Mouse (Mus musculus) gastrocnemius, adult 2 months (tissue): Measurements from ENCODE around the gene Avpr1b. TPM values are rescaled to one million over a fixed set of nuclear protein-coding genes. Genes with fewer than 3 reads are reported as not detected.

Experiments used
- DNase-seq: peaks from one replicate; pipeline ENCODE4 v3.0.0; 2022
- H3K27ac ChIP-seq: fragments of 200-600 bp; 2 replicates; pipeline ENCODE4 v1.8.1; 2022; ENCODE audit warnings: mild to moderate bottlenecking
- H3K4me3 ChIP-seq: fragments of 200-600 bp; 2 replicates; pipeline ENCODE4 v1.8.1; 2022; ENCODE audit warnings: mild to moderate bottlenecking, moderate library complexity
- CTCF ChIP-seq: fragments of 200-600 bp; IDR thresholded peaks from 2 replicates; pipeline ENCODE4 v1.8.1; 2022; ENCODE audit warnings: antibody characterized with exemption, mild to moderate bottlenecking, moderate library complexity
- intact Hi-C: fragments of 180-260 bp; cut with DNase I; formaldehyde crosslinking; loops from one replicate; pipeline ENCODE4 v1.15.1; 2025
- total RNA-seq, 2 experiments: library from RNA; stranded (reverse); gene quantifications; 2 replicates each; pipeline ENCODE4 v1.2.3; 2021

The Avpr1b gene
- total RNA-seq, 2 experiments from 2014 or later, result not detected

DNA sequence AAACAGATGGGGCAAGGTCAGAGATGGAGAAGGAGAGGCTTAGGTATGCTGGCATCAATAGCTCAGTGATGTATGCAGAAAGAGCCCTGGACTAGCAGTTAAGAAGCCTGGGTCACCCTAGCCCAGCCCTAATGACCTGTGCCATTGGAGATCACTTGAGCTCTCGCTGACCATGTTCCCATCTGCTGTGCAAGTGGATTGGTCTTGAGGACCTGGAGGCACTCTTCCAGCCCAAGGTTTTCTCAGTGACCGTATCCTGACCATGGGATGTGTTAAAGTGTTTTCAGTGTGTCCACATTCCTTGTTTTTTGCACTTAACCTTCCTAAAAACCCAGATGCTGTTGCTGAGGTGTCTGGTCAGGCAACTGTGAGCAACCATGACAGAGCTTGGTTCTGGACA is 61.2 kb downstream of the Avpr1b start:
- DNase-seq, result no peak
- intact Hi-C loops, result no loop called here
- H3K4me3 ChIP-seq, result no peak overlapping the region
- H3K27ac ChIP-seq, result no peak overlapping the region
- TF ChIP-seq CTCF, result no peak

DNA sequence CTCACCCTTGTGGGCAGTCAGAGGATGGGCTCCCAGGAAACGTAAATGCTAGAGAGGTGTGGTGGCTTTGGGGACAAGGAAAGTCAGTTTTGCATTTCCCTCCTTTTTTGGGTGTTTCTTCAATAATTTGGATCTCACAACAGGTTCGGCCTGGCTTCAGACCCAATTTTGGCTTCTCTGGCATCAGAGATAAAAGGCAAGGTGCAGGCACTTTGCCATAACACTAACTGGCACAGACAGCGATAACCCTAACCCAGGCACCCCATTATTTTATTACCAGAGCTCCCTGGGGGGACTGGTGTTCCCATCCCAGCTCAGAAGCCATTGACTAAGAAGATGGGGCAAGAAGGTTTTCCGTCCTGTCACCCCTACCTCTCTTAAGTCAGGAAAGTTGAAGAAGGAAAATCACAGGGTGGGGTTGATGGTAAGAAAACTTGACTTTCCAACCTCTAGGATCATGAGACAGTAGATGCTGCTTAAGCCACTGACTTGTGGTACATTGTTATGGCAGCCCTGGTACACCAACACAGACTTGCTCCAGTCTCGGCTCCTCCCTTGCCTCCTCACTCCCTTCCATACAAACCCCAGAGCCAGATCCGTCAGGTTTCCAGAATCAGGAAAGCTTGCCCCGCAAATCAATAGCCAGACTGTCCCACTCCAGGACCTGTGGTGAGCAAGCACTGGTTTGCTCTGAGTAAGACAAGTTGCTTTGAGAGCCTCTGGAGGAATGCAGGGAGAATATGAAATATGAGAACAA is 61.9 kb downstream of the Avpr1b start:
- TF ChIP-seq CTCF, result no peak
- Histone ChIP-seq H3K27ac (no peak overlapping the region), H3K4me3 (no peak overlapping the region)
- intact Hi-C loops, result no loop called here
- DNase-seq, result no peak

Other genes with a start within 250 kb of the Avpr1b start
- gene Srgap2, start 71.9 kb upstream of the Avpr1b start, total RNA-seq, result 10 to 100 TPM; 10.1 to 12.2 TPM
- under 1 TPM; 0.20 to 0.31 TPM for gene Fam72a, start 71.3 kb upstream of the Avpr1b start, total RNA-seq
- under 1 TPM in 1 of 2 experiments, not detected in 1; 0.11 TPM for gene Ctse, start 39.1 kb downstream of the Avpr1b start, total RNA-seq
- 1 to 10 TPM; 2.3 to 2.8 TPM for gene Rab7b, start 89.5 kb downstream of the Avpr1b start, total RNA-seq
- not detected for gene Slc26a9, start 144.8 kb downstream of the Avpr1b start, total RNA-seq
- gene Pm20d1, start 198.1 kb downstream of the Avpr1b start, total RNA-seq, result 1 to 10 TPM in 1 of 2 experiments, under 1 TPM in 1; 0.26 to 1.3 TPM
- gene Slc41a1, start 228.3 kb downstream of the Avpr1b start, total RNA-seq, result 10 to 100 TPM; 34.8 to 56.7 TPM